Mouse (Mus musculus): ENCODE measurements around the gene 8030411F24Rik. TPM values are rescaled to one million over a fixed set of nuclear protein-coding genes. Genes with fewer than 3 reads are reported as not detected.
"Not testable (repeated sequence)": the region's sequence is repeated elsewhere in the genome, so short reads cannot be mapped to it uniquely, and the experiment has no call there.

8030411F24Rik gene
- polyA plus RNA-seq (2015; fragmentation: Nextera tagmentation; extraction: Ambion mirVana), result not detected in 2 replicates

DNA sequence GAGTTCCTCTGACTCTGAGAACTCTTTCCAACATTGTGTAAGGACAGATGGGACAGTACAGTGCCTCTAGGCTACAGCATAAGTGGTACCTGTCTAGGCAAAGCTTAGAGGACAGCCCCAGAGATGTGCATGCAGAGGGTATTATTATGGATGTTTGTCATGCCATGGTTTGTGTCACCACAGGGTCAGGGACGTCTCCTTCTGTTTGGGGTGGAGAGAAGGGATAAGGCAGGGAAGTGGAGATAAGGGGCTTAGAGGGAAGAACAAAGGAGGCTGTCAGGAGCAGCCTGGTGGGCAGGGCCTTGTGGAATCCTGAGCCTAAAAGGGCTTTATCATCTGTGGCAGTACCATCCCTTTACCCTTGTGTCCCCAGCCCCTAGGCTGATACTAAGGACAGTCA is at the start of gene 8030411F24Rik:
Gene 8030411F24Rik, plus strand, starts transcription at position 301 of the 400 bp plus-strand sequence.
- no peak for ATAC-seq
- 8% methylated on average over 1 of the region's 1 CpGs for WGBS
- no peak within 1 kb of the TSS for H3K4me2 ChIP-seq (replicated peaks)

GRCm38 (mm10) chr2:148732327-148733000 is 49.3 kb upstream of the 8030411F24Rik start, which contains the start of gene Napb:
Gene Napb, minus strand, starts transcription at chr2:148732467.
- Histone ChIP-seq H3K36me3 (no peaks in the 10 kb centered on the region), H3K27ac (peak within 1 kb of the TSS; percentile 67; the same call in 1 of the 2 replicates), H3K4me3 (replicated peaks) (peak within 1 kb of the TSS; percentile 78), H3K4me2 (replicated peaks) (peak within 1 kb of the TSS; percentile 90), H3K9ac (replicated peaks) (peak within 1 kb of the TSS; percentile 90), H3K9me3 (no peaks in the 10 kb centered on the region), H3K4me1 (replicated peaks) (peaks cover 21% of the 10 kb centered on the region), H3K27me3 (no peaks in the 10 kb centered on the region)
- WGBS, result 4% methylated on average over 18 of the region's 18 CpGs
- ATAC-seq, result peak; percentile 100

More for the DNA sequence above, at the start of gene 8030411F24Rik:
- no peaks in the 10 kb centered on the region for H3K36me3 ChIP-seq
- H3K4me3 ChIP-seq (replicated peaks), result no peak within 1 kb of the TSS
- no peaks in the 10 kb centered on the region for H3K9me3 ChIP-seq
- no peaks in the 10 kb centered on the region for H3K4me1 ChIP-seq (replicated peaks)
- H3K27ac ChIP-seq, result no peak within 1 kb of the TSS
- H3K9ac ChIP-seq (replicated peaks), result no peak within 1 kb of the TSS
- no peaks in the 10 kb centered on the region for H3K27me3 ChIP-seq

- H3K27me3 ChIP-seq, result no peaks in the 10 kb centered on the region
- no peaks in the 10 kb centered on the region for H3K36me3 ChIP-seq
- no peak overlapping the region for H3K4me2 ChIP-seq (replicated peaks)
- H3K9me3 ChIP-seq, result no peaks in the 10 kb centered on the region
- no peak overlapping the region for H3K9ac ChIP-seq (replicated peaks)
- WGBS, result 73% methylated on average over 3 of the region's 3 CpGs
- H3K27ac ChIP-seq, result no peak overlapping the region
- no peaks in the 10 kb centered on the region for H3K4me1 ChIP-seq (replicated peaks)
- H3K4me3 ChIP-seq (replicated peaks), result no peak overlapping the region
- no peak for ATAC-seq
Observed at GRCm38 (mm10) chr2:148743001-148743400, 38.8 kb upstream of the 8030411F24Rik start.

DNA sequence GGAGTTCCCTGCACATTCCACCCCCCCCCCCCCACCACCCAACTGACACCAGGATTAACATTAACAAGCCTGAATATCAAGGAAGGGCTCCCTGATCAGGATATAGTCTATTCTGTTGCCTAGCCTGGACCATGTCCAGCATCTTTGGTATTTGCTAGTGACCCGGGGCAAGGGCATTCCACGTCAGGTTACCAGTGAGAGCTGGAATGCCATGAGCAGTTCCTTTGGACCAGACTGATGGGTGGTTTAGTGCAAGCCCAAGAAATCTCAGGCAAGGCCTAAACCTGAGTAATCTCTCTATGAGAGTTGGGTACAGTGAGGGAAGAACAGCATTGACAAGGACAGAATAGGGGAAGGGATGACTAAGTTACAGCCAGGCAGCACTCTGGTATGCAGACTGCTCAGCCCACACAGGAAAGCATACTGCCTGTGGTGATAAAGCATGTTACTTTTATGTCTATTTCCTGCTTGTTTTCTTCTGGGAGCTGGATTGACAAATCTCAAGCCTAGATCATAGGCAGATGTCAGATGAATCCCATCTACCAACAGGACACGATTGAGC is 37.9 kb upstream of the 8030411F24Rik start:
- H3K27ac ChIP-seq, result no peak overlapping the region
- no peaks in the 10 kb centered on the region for H3K27me3 ChIP-seq
- no peak for ATAC-seq
- WGBS, result 87% methylated on average over 3 of the region's 3 CpGs
- H3K4me2 ChIP-seq (replicated peaks), result no peak overlapping the region
- no peaks in the 10 kb centered on the region for H3K36me3 ChIP-seq
- no peak overlapping the region for H3K9ac ChIP-seq (replicated peaks)
- no peaks in the 10 kb centered on the region for H3K4me1 ChIP-seq (replicated peaks)
- H3K9me3 ChIP-seq, result no peaks in the 10 kb centered on the region
- no peak overlapping the region for H3K4me3 ChIP-seq (replicated peaks)

DNA sequence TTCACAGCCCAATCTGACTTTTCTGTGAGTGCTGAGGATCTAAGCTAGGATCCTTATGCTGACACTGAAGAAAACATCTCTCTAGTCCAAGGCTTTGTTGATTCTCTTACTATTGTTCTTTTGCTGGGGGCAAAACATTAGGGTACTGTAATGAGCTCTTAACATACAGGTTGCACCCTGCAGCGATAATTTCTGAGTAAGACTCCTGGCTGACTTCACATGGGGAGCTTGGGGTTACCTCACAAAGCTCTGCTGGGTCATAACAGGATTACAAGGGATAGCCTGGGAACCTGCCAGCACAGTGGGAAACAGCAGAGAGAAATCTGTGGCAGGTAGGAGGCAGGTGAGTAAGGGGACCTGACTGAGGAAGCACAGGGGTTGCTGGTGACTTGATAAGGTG is 31.8 kb upstream of the 8030411F24Rik start, which contains the start of gene Cstl1:
Gene Cstl1, plus strand, starts transcription at position 301 of the 400 bp plus-strand sequence.
- Histone ChIP-seq H3K4me2 (replicated peaks) (no peak within 1 kb of the TSS), H3K36me3 (no peaks in the 10 kb centered on the region), H3K4me1 (replicated peaks) (no peaks in the 10 kb centered on the region), H3K4me3 (replicated peaks) (no peak within 1 kb of the TSS), H3K9ac (replicated peaks) (no peak within 1 kb of the TSS), H3K27ac (no peak within 1 kb of the TSS), H3K27me3 (no peaks in the 10 kb centered on the region), H3K9me3 (no peaks in the 10 kb centered on the region)
- no peak for ATAC-seq
- WGBS, result 83% methylated on average over 1 of the region's 1 CpGs

GRCm38 (mm10) chr2:148751893-148752813 is 29.7 kb upstream of the 8030411F24Rik start:
- Histone ChIP-seq H3K4me3 (replicated peaks) (peak overlapping the region; percentile 27), H3K4me2 (replicated peaks) (peak overlapping the region; percentile 47), H3K9ac (replicated peaks) (no peak overlapping the region; the same call in 1 of the 2 replicates), H3K36me3 (no peaks in the 10 kb centered on the region), H3K27ac (no peak overlapping the region), H3K4me1 (replicated peaks) (no peaks in the 10 kb centered on the region), H3K27me3 (no peaks in the 10 kb centered on the region), H3K9me3 (no peaks in the 10 kb centered on the region)
- ATAC-seq, result peak; percentile 90
- WGBS, result 17% methylated on average over 15 of the region's 15 CpGs

DNA sequence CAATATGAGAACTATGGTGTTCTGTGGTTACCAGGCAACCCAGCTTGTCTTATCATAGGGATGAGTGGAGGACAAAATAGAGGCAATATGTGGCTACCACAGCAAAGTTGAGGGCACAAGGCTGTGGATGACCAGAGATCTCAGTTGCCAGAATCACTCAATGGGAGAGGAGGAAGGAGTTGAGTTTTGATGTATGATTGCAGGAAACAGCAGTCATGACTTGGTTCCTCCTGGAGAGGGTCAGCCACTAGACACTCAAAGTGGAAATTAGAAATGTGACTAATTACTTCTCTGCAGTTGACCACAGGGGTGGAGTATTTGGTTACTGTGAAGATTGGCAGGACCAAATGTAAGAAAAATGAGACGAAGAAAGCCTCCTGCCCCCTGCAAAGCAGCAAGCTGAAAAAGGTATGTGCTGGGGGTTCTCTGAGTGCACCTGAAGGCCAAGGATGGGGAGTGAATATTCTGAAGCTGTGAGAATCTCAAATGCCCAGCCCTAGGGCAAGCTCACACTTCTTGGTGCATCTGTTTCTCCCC is 27.4 kb upstream of the 8030411F24Rik start:
- no peak for ATAC-seq
- Histone ChIP-seq H3K9me3 (no peaks in the 10 kb centered on the region), H3K4me2 (replicated peaks) (no peak overlapping the region), H3K4me3 (replicated peaks) (no peak overlapping the region), H3K9ac (replicated peaks) (no peak overlapping the region), H3K4me1 (replicated peaks) (no peaks in the 10 kb centered on the region), H3K27ac (no peak overlapping the region), H3K36me3 (no peaks in the 10 kb centered on the region), H3K27me3 (no peaks in the 10 kb centered on the region)
- 73% methylated on average over 1 of the region's 1 CpGs for WGBS

DNA sequence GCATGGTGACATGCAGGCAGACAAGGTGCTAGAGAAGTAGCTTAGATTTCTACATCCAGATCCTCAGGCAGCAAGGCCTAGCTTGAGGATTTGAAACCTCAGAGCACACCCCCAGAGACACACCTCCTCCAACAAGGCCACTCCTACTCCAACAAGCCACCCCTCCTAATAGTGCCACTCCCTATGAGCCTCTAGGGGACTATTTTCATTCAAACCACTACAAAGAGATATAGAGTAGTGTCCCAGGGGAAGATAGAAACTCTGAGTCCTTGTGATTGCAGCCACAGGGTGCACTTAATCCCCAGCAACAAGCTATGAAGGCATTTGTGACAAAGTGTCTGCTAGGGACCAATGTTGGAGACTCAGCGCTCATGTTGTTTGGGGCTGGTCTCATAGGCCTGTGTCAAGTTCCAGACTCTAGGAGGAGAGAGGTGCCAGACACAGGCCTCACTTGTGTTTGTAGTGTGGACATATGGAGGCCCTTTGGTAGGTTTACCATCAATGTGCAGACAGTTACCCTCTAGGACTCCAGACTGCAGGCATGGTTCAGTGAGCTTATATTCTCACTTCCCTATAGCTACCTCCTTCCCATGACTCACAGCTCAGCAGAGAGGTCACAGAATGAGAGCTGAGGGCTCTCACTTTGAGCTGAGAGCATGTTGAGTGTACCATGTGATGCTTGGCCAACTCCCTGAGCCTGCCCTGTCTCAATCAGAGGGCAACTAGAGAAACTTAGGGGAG is 18.0 kb upstream of the 8030411F24Rik start:
- ATAC-seq, result no peak
- Histone ChIP-seq H3K27me3 (no peaks in the 10 kb centered on the region), H3K4me3 (replicated peaks) (no peak overlapping the region), H3K9ac (replicated peaks) (no peak overlapping the region), H3K27ac (no peak overlapping the region), H3K36me3 (no peaks in the 10 kb centered on the region), H3K4me2 (replicated peaks) (no peak overlapping the region), H3K9me3 (no peaks in the 10 kb centered on the region), H3K4me1 (replicated peaks) (no peaks in the 10 kb centered on the region)
- 85% methylated on average over 1 of the region's 1 CpGs for WGBS

DNA sequence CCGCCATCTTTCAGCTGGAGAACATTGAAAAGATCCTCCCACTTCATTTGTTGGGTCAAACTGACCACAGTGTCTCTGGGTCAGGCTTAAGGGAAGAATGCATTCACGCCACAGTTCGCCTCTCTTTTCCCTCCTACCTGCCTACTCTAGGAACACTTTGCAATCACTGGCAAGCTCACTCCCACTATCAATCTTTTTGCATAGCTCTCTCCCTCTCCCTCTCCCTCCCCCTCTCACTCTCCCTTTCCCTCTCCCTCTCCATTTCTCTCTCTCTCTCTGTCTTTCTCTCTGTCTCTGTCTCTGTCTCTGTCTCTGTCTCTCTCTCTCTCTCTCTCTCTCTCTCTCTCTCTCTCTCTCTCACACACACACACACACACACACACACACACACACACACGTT is 10.4 kb upstream of the 8030411F24Rik start, which contains the start of gene Cst11:
Gene Cst11, minus strand, starts transcription at position 101 of the 400 bp plus-strand sequence.
- not testable (repeated sequence) for H3K9ac ChIP-seq (replicated peaks)

DNA sequence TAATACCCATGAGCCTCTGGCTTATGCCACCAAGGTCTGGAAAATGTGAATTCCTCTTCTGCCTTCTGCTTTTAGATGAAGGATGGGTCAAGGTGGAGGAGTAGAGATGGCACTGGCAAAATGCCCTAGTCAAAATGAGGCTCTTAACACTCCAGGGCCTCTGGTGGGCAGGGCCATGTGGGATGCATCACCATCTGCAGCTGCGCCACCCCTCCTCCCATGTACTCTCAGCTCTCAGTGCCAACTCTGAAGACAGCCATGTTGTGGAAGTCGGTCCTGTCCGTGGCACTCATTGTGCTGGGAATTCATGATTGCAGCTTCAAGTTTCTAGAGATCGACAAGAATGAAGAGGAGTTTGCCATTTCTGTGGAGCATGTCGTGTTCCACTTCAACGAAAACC is 7.3 kb downstream of the 8030411F24Rik start, which contains the start of gene Cst12:
Gene Cst12, plus strand, starts transcription at position 220 of the 400 bp plus-strand sequence.
- no peaks in the 10 kb centered on the region for H3K4me1 ChIP-seq (replicated peaks)
- H3K27me3 ChIP-seq, result no peaks in the 10 kb centered on the region
- no peak within 1 kb of the TSS for H3K4me2 ChIP-seq (replicated peaks)
- no peak within 1 kb of the TSS for H3K27ac ChIP-seq
- H3K4me3 ChIP-seq (replicated peaks), result no peak within 1 kb of the TSS
- H3K36me3 ChIP-seq, result no peaks in the 10 kb centered on the region
- ATAC-seq, result no peak
- WGBS, result 94% methylated on average over 6 of the region's 6 CpGs
- no peak within 1 kb of the TSS for H3K9ac ChIP-seq (replicated peaks)
- H3K9me3 ChIP-seq, result no peaks in the 10 kb centered on the region

More for the DNA sequence above, 10.4 kb upstream of the 8030411F24Rik start, which contains the start of gene Cst11:
- ATAC-seq; H3K27me3 ChIP-seq; H3K27ac ChIP-seq; H3K4me3 ChIP-seq (replicated peaks); H3K36me3 ChIP-seq; H3K4me2 ChIP-seq (replicated peaks); H3K9me3 ChIP-seq; H3K4me1 ChIP-seq (replicated peaks): not testable (repeated sequence)
- WGBS, result 81% methylated on average over 4 of the region's 4 CpGs

- Histone ChIP-seq H3K27ac (no peak within 1 kb of the TSS), H3K9me3 (no peaks in the 10 kb centered on the region), H3K4me2 (replicated peaks) (no peak within 1 kb of the TSS), H3K4me1 (replicated peaks) (no peaks in the 10 kb centered on the region), H3K27me3 (no peaks in the 10 kb centered on the region), H3K9ac (replicated peaks) (no peak within 1 kb of the TSS), H3K36me3 (no peaks in the 10 kb centered on the region), H3K4me3 (replicated peaks) (no peak within 1 kb of the TSS)
- ATAC-seq, result no peak
- WGBS, result 100% methylated on average over 1 of the region's 1 CpGs
Observed at GRCm38 (mm10) chr2:148798485-148798884, 16.7 kb downstream of the 8030411F24Rik start, which contains the start of gene Cst8. Gene Cst8, plus strand, starts transcription at chr2:148798785.

Measured in midbrain, embryonic 13.5 days (tissue).